Mouse (Mus musculus) liver, embryonic 14.5 days (tissue): ENCODE data around the gene Pcif1.

Experiments
- CTCF ChIP-seq: IDR thresholded peaks from 2 replicates; pipeline ENCODE4 v1.5.1; 2016; ENCODE audit warnings: antibody characterized with exemption, low read depth, control low read depth
- EP300 ChIP-seq: IDR thresholded peaks from 2 replicates; pipeline ENCODE4 v1.6.1; 2016; ENCODE audit warnings: antibody characterized with exemption, low read depth

DNA sequence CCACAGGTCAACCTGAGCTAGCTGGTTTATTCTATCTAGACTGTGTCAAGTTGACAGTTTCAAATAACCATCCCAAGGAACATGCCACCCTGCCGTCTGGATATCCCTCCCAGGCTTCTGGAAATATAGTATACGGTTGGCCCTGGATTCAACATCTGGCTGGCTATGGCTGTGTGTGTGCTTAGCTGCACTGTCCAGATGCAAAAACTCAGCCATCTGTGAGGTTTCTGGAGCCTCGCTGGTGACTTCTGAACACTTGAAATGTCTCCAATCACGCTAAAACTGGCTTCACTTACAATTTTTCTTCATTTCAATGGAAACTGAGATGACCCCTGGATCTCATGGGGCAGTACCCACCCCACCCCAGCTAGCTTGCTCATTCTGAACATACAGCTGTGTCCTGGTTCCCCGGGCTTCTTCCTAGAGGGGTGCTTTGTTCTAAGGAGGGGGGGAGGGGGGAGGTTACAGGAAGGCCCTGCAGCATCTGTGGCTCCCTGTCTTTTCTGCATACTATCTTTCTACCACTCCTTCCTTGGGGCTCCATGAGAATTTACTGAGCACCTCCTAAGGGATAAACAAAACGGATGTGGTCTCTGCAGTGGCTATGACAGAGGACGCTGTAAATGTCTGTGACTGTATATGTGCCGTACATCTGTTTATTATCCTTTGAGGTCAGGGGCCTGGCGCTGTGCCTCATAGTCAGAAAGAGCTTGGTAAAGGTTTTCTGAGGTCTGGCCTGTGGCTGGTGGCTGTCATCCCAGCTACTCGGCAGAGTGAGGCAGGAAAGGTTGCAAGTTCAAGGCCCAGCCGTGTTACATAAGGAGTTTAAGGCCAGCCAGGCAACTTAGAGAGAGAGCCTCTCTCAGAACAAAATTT, 51.8 kb downstream of the Pcif1 start:
- TF ChIP-seq CTCF (no peak), EP300 (no peak)
